Mouse (Mus musculus) cerebellum, postnatal 10 days (tissue): ENCODE measurements around the gene Cnga3.
A peak's percentile ranks its signal among the peaks of the same experiment; 100 is the strongest.

ENCODE experiments used
- DNase-seq, 2 experiments: peaks; one replicate each; pipeline ENCODE4 v3.0.0; 2021; ENCODE audit warnings: mixed read lengths in 2 of 2

Cnga3 gene

DNA sequence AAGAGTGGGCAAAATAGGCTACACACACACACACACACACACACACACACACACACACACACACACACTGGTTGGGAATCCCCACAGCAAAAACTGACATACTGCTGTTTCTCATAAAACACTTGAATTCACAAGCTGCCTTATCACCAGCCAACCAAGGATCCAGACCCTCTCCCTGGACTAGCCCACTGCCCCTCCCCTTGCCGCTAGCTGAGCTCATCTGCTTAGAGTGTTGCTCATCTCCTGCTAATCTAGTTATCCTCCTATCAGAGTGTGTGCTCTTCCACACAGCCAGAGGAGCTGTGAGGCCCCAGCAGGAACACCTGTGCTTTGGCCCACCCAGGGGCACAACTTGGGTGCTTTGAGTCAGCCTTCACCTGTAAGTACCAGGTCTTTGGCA is at the start of gene Cnga3:
Gene Cnga3, plus strand, starts transcription at position 291 of the 400 bp plus-strand sequence.
- no peak for DNase-seq

DNA sequence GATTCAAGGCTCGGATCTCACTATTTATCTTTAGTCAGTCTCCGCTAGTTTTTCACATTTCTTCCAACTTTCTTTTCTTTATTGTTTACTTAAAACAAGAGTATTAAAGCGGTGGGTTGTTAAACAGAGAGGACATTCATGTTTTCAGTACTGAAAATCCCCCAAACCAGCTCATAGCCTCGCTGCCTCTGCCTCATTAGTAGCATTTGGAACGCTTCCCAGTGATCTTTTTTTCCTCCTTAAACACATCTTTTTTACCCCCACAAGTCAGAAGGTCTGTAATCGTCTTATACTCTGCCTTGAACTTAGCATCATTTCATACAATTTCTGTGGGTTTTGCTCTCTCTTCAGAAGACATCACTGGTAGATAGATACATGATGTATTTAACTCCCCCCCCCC is 48.2 kb upstream of the Cnga3 start:
- no peak for DNase-seq

DNA sequence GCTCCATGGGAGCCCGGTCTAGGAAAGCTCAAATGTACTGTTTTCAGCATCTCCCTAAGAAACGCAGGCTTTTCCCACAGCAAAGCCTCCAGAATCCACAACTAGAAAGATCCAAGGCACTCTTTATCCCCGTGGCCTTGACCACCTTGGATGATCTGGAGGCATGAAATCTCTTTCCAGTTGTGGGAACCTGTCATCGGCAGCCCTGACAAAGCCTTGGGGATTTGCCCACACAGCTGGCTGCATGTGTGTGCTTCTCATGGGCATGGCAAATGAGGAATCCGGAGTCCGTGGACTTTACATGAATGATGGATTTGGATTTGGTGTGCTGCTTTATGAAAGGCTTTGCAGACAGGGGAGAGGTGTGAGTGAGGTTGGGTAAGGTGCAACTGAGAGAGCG is 46.3 kb upstream of the Cnga3 start:
- no peak for DNase-seq

DNA sequence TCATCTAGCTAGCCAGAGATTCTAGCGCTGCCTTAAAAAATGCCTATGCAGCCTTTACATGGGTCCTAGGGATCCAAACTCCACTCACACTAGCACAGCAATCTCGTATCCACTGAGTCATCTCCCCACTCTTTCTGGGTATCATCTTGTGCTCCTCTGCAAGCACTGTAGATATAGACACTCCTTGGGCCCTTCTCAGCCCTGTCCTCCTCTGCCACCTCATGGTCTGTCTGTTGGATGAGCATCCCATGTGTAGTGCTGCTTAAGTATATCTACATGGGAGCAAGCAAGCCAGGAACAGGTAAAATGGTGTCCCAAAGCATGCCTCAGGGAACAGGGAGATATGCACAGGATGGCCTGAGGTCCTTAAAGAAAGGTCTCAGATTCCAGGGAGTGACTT is 36.4 kb upstream of the Cnga3 start:
- DNase-seq: no peak

DNA sequence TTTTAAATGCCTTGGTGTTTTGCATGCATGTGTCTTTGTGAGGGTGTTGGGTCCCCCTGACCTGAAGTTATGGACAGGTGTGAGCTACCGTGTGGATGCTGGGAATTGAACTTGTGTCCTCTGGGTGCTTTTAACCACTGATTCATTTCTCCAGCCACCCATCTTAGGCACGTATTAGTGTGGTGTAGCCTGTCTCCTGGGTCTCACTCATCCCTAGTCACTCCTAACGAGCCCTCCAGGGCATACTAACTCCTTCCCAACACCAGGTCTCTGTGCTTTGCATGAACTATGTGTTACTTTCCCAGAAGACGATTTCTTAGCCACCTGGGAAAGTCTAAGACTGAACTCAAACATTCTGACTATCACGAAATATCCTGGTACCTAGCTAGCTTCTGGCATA is 34.4 kb upstream of the Cnga3 start:
- DNase-seq: no peak

DNA sequence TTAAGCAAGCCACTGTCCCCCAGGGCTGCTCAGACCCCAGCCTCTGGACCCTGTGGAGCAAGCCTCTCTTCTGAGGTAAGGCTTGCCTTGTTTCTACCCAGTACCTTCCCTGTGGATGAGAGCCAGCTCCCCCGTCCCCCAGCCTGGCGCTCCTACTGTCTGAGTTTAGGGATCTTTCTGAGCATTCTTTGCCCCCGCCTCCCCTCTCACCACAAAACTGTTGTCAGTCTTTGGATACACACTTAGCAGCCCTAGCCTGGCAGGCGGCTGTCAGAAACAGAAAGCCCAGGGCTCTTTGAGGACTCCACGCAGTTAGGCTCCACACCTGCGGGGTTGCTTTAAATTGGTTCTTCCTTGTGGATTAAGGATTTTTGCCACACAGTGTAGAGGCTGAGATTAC is 27.2 kb upstream of the Cnga3 start:
- DNase-seq: no peak

DNA sequence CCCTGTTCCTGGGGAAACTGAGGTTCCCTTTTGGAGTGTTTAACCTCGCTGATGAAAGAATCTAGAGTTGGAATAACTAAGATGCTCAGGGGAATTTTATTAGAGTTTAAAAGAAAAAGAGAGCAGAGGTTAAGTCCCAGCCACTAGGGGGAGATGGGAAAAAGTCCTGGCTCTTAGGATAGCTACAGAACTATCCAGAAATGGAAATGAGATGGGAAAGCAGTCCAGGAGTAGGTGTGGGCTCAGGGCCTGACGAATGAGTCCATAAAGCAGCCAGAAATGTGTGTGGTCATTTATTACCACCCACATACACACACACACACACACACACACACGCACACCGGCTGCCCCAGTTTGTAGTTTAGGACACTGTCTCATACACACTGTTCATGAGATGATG is 19.6 kb upstream of the Cnga3 start:
- DNase-seq: peak; percentile 23 to 43

DNA sequence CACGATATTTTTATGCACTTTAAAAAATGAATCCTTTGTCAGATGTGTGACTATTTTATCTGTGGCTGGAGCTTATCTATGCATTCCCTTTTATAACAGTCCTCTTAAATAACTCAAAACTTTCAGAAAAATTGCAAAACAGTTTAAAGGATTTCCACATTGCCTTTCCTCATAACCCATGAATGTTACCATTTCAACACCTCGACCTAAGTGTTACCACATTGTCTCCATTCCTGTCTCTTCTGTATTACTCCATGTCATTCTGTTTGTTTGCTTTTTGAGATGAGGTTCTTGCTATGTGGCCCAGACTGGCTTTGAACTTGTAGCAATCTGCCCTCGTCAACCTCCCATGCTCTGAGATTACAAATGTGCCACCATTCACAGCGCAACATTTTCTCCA is 12.8 kb upstream of the Cnga3 start:
- no peak for DNase-seq

DNA sequence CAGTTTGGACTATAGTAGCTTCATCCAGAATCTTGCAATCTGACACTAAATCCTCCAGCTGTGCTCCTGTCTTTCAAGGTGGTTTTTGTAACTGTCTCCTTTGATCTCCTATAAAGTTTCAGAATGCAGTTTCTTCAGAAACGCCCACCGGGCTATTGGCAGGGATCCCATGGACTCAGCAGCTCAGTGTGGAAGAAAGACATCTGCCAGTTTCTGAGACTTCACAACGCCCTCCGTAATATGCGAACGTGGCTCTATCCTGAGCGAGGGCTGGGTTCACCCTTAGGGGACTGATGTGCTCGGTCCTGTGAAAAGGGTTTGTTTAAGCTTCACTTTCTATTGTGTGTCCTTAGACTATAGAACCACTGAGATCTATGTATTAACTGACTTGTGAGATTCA is 6.5 kb upstream of the Cnga3 start:
- DNase-seq: peak in 1 of 2 experiments; percentile 16

DNA sequence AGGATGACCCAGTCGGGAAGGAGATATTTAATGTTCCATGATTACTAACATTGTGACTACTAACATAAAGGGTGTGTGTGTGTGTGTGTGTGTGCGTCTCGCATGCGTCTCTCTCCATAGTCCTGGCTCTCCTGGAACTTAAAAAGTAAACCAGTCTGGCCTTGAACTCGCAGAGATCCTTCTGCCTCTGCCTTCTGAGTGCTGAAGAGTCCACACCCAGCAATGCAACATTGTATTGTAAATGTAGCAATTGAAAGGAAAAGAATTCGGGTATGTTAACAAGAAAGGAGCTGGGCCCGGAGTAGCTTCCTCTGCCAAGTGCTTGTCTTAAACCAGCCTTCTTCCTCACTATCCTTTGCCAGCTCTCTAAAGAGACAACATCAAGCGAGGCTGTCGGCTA is 1.9 kb upstream of the Cnga3 start:
- no peak for DNase-seq

DNA sequence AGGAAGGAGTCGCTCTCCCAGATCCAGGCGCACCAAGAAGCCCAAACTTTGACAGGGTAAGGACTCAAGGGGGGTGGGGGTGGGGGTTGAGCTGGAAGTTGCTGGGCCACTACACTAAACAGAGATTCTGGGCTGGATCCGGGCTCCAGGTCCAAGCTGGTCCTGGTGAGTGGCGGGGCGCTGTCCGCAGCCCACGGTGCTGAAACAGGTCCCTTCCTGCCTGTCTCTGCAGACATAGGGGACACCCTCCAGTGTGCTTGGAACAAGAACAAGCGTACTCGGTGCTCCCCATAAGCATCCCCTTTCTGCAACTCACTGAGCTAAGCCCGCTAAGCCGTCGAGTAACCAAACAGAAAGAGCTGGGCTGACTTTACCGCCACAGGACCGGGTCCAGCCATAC is 4.2 kb downstream of the Cnga3 start:
- DNase-seq: peak; percentile 23 to 46

DNA sequence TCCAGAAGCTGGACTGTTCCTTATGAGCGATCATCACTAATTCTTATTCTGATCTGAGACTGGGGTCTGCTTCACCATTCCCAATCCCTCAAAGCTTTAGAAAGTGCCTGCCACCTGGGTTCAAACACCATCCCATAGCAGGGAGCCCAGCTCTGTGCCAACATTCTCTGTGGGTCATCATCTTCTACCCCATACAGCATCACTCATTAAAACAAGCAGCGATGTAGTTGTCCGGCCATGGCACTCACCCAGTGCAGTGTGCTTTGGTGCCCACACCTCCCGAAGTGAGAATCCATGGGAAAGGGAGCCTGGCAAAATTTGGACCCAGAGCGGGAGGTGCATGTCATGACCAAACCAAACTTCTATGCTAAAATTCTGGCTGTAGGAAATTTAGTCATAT is 5.4 kb downstream of the Cnga3 start:
- DNase-seq: peak in 1 of 2 experiments; percentile 13

DNA sequence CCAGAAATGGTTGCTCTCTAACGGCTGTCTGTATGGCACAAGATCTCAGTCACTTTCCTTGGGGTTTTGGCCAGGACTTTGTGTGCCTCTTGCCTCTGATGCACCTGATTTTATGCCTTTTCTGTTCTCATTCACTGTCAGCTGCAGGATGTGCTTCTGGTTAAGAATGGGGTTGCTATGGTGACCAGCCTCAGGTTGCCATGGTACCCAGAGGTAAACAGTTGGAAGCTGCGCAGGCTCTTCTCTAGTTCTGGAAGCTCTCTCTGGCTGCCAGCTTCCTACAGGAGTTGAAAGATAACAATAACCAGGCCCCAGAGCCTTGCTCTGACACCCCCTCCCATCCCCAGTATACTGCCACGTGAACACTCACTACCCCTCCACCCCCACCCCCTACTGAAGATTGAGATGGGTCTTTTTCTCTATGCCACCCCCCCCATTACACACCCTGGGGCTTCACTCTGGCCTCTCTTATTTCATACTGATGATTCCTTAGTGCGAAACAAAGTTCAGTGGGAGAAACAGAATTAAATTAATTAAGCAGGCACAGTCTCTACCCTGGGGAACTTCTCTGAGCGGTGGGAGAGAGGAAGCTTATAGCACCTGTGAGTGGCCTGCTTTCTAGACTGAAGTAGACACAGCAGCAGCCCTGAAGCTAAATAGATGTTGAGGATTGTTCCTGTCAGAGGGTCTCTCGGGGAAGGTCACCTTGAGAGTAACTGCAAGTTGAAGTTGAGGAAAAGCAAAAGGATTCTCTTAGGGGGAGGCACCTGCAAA is 6.1 kb downstream of the Cnga3 start:
- DNase-seq: peak; percentile 80 to 83

DNA sequence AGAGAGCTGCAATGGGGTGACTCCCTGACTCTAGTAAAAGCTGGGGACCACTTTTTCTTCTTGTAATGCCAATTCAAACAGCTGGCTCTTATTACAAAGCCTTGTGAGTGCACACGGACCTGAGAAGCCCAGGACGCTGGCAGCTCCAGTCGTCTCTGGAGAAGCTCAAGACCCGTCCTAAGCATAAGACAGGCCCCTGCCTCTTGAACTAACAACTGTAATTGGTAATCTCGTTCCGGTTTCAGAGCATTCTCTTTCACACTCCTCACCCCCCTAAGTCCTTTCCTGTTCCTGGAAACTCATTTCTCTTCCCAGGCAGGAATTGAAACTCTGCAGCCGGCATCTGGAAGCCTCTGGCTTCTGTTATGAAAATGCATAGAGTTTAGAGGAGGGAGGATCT is 7.8 kb downstream of the Cnga3 start:
- no peak for DNase-seq

DNA sequence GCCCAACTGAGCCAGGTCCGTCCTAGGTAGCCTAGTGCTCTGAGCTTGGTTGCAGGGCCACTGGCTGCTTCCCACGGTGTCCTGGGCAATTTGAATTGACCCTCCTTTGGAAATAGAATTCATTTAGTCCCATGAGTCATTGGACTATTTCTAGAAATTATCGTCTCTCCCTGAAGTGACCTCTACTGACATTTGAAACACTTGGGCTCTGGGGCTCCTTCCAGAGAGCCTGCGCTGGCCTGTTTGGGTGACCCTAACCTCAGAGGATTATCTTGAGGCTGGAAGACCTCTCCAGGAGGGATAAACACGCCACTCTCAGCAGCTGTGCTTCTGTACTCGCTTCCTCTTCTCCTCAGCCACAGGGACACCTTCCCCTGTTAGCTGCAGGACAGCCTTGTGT is 16.2 kb downstream of the Cnga3 start:
- DNase-seq: no peak

DNA sequence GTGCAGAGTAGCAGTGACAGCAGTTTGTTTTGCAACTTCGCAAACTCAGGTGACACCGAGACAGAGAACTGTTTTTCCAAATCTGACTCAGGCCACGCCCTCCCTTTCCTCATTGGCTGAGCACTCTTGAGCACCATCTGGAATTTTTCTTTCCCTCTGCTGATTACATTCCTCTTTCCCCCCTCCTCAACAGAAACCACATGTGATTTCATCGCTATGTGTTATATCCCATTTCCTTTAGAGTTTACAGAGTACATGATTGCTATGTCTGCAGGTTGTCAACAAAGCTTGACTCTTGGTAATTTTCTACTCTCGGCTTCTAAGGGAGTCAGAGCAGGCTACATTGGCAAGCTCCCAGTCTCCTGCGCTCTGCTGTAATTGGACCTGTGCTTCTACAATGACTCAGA is 17.1 kb downstream of the Cnga3 start:
- no peak for DNase-seq

DNA sequence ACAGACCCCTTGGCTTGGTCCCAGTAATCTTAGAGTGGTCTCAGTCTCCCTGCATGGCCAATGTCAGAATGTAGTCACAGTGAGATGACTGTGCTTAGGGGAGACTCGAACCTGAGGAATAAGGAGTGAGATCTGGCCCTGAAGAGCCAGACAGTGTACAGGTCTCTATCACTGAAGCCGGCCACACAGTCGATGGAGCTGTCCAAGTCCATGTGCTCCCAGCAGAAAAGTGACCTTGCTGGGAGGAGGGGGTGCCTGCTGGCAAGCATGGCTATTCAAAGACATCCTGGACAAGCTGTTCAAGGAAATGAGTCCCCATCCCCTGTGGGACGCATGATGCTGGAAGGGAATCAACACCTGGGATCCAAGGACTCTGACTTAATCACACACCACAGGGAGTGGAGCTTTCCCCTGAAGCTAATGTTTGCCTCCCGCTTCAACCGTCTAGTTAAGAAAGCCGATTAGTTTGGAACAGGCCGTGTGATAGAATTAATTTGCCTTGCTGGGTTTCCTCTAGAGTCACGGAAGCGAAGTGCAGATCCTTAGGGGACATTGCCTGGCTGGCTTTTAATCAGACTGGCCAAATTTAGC is 24.9 kb downstream of the Cnga3 start:
- peak; percentile 22 to 41 for DNase-seq

DNA sequence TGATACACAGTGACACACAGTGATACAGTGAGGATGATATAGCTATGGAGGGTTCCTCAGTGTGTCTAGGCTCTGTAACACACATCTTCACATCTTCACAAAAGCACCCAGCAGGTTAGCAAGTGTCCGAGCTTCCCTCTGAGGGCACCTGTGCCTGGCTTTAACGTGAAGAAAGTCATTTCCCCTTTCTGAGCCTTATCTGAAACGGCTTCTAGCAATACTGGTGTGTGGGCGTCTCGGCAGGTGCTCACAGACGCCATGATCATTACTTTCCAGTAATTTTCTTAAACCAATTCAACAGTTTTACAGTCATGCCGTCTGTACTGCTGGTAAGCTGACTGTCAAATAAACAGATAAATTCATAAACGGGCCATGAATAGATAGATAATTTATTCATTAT is 28.0 kb downstream of the Cnga3 start:
- DNase-seq: no peak

DNA sequence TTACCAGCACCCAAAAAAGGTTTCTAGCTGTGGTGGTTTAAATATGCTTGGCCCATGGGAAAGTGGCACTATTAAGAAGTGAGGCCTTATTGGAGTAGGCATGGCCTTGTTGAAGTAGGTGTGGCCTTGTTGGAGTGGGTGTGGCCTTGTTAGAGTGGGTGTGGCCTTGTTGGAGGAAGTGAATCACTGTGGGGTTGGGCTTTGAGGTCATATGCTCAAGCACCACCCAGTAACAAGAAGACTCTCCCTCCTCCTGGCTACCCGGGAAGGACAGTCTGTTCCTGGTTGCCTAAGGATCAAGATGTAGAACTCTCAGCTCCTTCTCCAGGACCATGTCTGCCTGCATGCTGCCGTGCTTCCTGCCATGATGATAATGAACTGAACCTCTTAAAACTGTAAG is 32.2 kb downstream of the Cnga3 start:
- DNase-seq: no peak

DNA sequence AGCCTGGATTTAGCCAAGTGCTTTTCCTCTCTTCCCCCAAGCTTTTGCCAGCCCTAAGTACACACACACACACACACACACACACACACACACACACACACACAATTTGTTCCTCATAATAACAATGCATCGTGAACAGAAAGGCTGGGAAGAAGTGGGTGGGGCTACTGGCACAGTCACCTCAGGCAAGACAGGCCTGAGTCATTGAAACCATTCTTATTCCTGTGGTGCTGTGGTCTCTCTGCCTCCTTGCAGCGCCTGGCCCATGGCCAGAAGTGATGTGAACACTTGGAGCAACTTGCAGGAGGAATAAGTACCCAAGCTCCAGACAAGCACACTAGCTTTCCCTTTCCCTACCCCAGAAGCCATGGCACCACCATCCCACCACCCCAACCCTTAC is 34.2 kb downstream of the Cnga3 start:
- DNase-seq: peak; percentile 15 to 32

DNA sequence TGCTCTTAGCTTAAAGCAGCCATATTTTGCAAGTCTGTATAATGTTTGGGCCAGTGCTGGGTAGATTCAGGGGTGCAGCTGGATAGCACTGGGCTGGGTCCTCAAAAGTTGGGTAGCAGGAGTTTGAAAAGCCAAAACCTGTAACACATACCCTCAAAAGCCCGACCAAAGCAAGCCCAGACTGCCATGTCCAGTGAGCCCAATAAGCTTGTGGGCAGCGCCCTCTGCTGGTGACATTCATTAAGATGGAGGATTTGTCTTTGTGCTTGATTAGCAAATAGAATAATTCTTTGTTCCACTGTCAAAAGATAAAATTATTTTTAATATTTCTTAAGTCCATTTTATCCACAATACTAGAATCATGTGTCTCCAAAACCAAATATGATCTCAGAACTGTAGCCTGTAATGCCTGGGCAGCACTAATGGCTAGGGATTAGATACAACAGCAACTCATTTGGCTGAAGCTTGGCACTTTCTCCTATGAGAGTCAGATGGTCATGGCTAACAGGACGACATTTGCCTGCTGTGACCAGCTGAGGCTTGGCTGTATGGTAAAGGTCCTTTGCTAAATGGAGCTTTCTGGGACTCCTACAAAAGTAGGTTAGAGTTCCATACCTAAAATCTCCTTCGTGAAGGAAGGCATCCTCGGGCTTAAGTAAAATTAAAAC is 36.5 kb downstream of the Cnga3 start:
- peak; percentile 94 to 97 for DNase-seq

DNA sequence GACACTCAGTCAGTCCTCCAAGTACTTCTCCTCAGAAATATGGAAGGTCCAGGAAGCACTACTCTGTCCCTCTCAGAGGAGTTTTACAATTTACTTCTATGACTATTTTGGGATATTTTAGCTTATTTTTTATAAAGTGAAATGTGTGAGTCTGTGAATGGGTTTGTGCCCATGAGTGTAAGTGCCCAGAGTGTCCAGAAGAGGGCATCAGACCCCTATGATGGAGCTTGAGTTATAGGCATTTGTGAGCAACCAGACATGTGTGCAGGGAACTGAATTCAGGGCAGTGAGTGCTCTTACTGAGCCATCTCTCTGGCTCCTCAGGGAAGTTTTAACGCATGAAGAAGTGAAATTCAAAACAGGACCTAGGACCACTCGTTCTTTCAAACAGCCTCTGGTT is 44.2 kb downstream of the Cnga3 start:
- DNase-seq: no peak

DNA sequence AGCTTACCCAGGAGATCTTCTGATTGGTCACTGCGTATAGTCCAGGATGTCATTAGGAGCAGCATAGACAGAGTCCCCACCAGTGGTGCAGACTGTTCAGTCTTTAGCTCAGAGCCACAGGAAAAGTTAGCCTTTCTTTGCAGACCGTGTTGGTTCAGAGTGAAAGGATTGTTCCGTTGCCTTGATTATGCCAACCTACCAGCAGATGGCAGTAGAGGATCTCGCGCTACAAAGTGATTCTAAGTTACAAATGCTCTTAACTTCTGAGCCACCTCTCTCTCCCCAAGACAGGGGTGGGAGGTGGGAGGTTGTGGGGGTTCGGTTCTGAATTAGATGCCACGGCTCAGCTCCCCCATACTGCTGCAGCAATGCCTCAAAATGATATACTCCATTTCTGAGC is 58.2 kb downstream of the Cnga3 start:
- peak; percentile 76 to 86 for DNase-seq

DNA sequence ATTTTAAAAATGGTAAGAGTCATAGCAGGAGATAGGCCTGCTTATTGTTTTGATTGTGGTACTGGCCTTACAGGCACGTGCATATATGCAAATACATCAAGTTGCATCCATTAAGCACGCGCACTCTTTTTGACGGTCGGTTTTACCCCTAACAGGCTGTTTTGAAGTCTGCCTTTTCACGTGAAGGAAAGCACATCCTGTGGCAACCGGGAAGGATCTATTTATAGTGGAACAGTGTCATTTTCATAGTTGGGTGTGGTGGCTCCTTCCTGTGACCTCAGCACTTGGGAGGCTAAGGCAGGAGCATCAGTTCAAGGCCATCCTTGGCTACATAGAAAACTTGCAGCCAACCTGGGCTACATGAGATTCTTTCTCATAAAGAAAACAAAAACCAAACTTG is 72.3 kb downstream of the Cnga3 start:
- no peak for DNase-seq
